Mouse (Mus musculus) ZHBTc4 (cell line): ENCODE measurements around the gene St3gal5.
"Not testable (repeated sequence)": the region's sequence is repeated elsewhere in the genome, so short reads cannot be mapped to it uniquely, and the experiment has no call there.

ENCODE experiments used
- DNase-seq: peaks from one replicate; pipeline ENCODE4 v3.0.0-alpha.2; 2011; ENCODE audit warnings: low read depth, low spot score

The St3gal5 gene

DNA sequence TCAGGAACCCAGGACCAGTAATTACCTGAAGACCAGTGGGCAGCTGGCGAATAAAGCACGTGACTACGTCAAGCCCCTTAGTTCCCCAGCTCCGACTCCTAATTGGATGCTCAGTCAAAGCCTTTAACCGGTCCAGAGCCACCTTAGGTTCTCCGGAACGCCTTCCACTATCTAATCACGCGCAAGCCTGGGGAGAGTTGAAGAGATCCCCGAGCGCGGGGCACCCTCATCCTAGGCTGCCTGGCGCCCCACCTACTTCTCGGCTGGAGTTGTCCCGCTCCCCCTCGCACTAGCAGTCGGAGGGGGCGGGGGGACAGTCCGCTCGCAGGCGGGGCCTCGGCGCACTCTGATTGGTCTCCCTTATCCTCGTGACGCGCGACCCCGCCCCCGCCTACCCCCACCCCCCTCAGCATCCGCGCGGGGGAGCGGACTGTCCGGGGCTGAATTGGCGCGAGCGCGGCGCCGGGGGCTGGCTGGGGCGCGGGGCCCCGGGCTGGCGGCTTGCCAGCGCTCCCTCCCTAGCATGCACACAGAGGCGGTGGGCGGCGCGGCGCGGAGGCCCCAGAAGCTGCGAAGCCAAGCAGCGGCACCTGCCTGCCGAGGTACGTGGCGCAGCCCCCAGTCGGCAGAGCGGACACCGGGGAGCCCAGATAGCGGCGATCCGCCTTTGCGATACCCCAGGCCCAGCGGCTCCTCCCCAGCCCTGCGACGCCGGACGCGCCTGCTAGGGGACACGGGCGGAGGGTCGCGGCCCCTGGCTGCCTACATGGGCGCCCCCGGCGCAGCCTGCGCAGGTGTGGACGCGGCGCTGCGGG is at the start of gene St3gal5:
Gene St3gal5 (plus strand): TSS at position 412 of the 815 bp plus-strand sequence.
- peak; percentile 94 for DNase-seq

DNA sequence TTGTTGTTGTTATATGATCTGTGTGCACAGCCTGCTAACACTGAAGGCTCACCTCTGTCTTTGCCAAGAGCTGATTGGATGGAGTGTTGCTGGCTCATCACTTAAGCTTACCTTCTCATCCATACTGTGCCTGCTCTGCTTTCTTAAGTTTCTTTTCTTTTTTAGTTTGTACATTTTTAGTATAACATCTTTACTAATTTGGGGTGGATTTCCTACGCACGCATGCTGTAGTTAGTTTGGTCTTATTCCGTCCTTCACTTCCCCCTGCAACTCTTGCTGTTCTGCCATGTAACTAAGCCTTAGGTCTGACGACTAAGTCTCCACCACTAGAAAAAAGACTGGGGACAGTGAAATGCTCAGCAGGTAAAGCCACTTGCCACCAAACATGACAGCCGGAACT is 48.7 kb upstream of the St3gal5 start:
- no peak for DNase-seq

- DNase-seq, result no peak
Measured at GRCm38 (mm10) chr6:72049941-72050340, 47.5 kb upstream of the St3gal5 start.

DNA sequence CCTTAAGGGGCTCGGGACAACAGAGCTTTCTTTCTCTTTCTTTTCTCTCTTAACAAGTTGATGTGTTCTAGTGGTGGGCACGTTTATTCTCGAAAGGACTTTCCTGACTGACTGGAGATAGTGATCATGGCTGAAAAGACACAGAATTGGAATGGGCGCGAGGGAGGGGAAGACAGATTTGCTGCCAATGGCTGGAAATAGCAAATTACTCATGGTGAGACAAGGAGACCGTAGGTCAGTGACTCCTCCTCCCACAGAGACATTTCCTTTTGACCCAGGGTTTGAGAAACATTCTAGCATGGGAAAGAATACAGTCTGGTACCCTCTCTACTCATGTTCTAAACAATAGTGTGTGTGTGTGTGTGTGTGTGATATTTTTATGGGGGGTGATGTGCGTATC is 46.6 kb upstream of the St3gal5 start:
- no peak for DNase-seq

- DNase-seq, result no peak
Measured at GRCm38 (mm10) chr6:72051247-72051646, 46.1 kb upstream of the St3gal5 start.

GRCm38 (mm10) chr6:72051757-72052156 is 45.6 kb upstream of the St3gal5 start:
- no peak for DNase-seq

- no peak for DNase-seq
Measured at GRCm38 (mm10) chr6:72056548-72056947, 40.8 kb upstream of the St3gal5 start.

DNA sequence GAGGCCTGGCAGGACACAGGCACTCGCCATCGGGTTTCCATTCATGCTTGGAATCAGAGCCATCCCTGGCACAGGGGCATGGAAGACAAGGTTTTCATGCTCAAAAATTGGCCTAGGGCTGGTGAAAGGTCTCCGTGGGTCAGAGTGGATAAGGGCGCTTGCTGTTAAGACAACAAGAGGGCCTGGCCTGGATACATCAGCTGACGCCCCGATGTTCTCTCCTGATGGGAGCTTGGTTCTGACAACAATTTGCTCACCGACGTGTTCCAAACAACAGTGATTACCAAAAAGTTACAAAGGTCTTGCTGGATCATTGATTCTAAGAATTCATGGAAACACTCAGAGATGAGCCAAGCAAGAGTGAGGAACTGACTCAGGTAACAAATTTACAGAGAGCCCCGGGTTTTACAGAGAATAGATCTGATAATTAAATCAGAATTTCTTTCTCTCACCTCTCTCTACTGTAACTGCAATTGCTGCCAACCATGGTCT is 38.9 kb upstream of the St3gal5 start:
- no peak for DNase-seq

GRCm38 (mm10) chr6:72060677-72061076 is 36.7 kb upstream of the St3gal5 start:
- DNase-seq, result not testable (repeated sequence)

- DNase-seq, result no peak
Measured at GRCm38 (mm10) chr6:72063718-72064117, 33.7 kb upstream of the St3gal5 start.

DNA sequence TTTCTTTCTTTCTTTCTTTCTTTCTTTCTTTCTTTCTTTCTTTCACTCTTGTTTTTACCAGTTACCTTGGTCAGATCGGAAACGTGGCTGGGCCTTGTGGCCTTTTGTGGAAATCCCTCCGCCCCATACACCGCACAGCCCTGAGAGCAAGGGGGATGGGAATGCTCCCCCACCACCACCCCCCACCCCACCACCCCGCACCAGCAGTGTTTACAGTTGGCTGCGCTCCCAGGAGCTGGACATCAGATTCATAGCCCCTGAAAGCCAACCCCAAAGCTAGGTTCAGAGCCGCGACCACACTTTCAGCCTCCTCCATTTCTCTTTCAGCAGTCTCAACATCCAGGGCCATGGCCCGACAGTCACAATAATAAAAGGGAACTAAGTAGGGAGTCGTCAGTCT is 31.4 kb upstream of the St3gal5 start:
- no peak for DNase-seq

GRCm38 (mm10) chr6:72068436-72068835 is 29.0 kb upstream of the St3gal5 start:
- no peak for DNase-seq

DNA sequence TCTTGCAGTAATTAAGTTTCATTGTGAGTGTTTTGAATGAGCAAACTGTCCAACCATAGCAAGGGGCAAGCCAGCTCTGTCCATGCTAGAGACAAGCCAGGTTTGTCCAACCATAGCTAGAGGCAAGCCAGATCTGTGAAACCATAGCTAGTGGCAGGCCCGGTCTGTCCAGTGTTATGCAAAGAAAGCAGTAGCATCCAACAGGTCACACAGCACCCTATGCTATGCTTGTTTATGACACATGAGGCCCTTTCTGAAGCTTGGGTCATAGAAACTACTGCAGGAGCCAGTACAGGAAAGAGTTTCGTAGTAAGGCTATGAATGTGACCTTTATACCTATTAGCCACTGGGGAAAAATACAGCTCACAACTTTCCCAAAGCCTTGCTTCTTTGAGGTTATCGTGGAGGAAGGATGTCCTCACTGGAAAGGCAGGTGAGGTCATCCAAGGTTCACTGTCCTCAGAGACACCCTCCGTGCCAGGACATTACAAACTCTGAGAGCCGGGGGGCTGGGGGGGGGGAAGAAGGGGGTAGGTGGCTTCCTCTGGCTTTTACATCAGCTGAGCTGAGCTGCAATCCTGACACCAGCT is 26.0 kb upstream of the St3gal5 start:
- no peak for DNase-seq

DNA sequence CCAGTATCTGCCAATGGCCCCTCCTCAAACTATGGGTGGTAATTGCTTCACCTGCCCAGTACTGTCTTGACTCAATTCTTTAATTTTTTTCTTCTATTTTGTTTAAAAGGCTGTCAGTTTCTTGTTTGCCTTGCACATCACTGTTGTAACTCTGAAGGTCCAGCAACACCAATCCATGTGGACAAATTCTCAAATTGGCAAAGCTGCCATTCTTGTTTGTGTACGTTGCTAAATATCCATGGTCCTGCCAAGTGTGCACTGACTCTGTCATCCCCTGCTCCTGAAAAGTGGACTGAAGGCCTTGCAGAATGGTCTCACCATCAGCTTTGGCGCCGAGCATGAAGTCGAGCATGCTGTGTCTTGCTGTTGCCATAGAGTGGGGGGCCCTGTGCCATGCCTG is 23.6 kb upstream of the St3gal5 start:
- DNase-seq, result no peak

DNA sequence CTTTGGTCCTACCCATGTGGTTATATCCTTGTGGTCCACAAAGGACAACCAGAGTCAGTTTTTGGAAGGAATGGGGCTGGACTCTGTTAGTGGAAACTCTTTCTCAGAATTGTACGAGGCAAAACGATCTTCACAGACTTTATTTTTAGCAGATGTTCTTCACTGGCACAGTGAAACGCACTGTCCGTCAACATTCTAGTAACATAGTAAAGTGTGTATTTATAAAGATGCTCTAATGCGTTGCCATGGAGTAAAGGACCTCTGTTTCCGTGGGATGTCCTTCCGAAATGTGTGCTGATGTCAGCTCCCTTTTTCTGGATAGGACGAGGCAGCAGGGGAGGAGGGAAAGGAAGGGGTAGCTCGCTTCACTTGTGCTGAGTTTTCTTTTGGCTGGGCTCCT is 20.9 kb upstream of the St3gal5 start:
- no peak for DNase-seq

- no peak for DNase-seq
Measured at GRCm38 (mm10) chr6:72078178-72078577, 19.2 kb upstream of the St3gal5 start.

GRCm38 (mm10) chr6:72081318-72082024 is 15.9 kb upstream of the St3gal5 start:
- DNase-seq, result no peak

GRCm38 (mm10) chr6:72087402-72087801 is 10.0 kb upstream of the St3gal5 start:
- no peak for DNase-seq

DNA sequence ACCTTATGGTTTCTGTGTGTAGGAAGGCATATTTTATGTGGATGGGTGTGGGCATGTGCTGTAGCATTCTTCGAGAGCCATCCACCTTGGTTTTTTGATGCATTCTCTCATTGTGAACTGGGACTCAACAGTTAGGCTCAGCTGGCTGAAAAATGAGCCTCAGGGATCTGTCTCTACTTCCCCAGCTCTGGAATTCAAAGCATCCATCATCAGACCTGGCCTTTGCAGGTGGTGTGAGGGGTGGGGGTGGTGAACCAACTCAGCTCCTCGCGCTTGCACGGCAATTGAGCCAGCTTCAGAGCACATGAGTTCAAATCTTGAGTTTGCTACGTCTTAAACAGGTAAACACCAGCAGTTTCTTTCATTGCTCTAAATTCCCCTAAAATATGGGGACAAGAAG is 7.5 kb upstream of the St3gal5 start:
- DNase-seq, result peak; percentile 69

- DNase-seq, result peak; percentile 78
Measured at GRCm38 (mm10) chr6:72091007-72091406, 6.4 kb upstream of the St3gal5 start.

GRCm38 (mm10) chr6:72093121-72093520 is 4.3 kb upstream of the St3gal5 start:
- DNase-seq, result no peak

- no peak for DNase-seq
Measured at GRCm38 (mm10) chr6:72096217-72096616, 1.2 kb upstream of the St3gal5 start.
